Mouse (Mus musculus) myocyte (in vitro differentiated cells): ENCODE results near the gene Lurap1. TPM values are rescaled to one million over a fixed set of nuclear protein-coding genes. Genes with fewer than 3 reads are reported as not detected.

Experiments used
- H3K27me3 ChIP-seq: one replicate; pipeline ENCODE4 v1.6.1; 2011; ENCODE audit not compliant: control insufficient read depth, insufficient read depth, insufficient read length
- H3K36me3 ChIP-seq: one replicate; pipeline ENCODE4 v1.6.1; 2011; ENCODE audit not compliant: control insufficient read depth, insufficient read depth
- H3K4me2 ChIP-seq: one replicate; pipeline ENCODE4 v1.6.1; 2011; ENCODE audit warnings: low read depth, control low read depth
- H3K4me3 ChIP-seq: one replicate; pipeline ENCODE4 v1.5.1; 2011; ENCODE audit warnings: mild to moderate bottlenecking, control low read depth, moderate library complexity
- H3K79me2 ChIP-seq: one replicate; pipeline ENCODE4 v1.6.1; 2011; ENCODE audit not compliant: control insufficient read depth, insufficient read depth
- H3ac ChIP-seq: one replicate; pipeline ENCODE4 v1.6.1; 2011; ENCODE audit not compliant: control insufficient read depth, insufficient read length
- CEBPB ChIP-seq: IDR thresholded peaks from 2 replicates; pipeline ENCODE4 v1.6.1; 2011; ENCODE audit warnings: mild to moderate bottlenecking, moderate library complexity; ENCODE audit not compliant: poor library complexity, insufficient read depth, severe bottlenecking
- E2F4 ChIP-seq: IDR thresholded peaks from one replicate; pipeline ENCODE4 v1.6.1; 2011; ENCODE audit warnings: mild to moderate bottlenecking, control low read depth, moderate library complexity; ENCODE audit not compliant: insufficient read depth
- MAX ChIP-seq: IDR thresholded peaks from one replicate; pipeline ENCODE4 v1.6.1; 2011; ENCODE audit warnings: low read depth, mild to moderate bottlenecking, control low read depth
- MYOD1 ChIP-seq, 3 experiments: IDR thresholded peaks; one replicate each; pipeline ENCODE4 v1.6.1; 2011; ENCODE audit warnings: control low read depth in 2 of 3, low read depth in 2 of 3, mild to moderate bottlenecking in 2 of 3, moderate library complexity in 1 of 3; ENCODE audit not compliant: insufficient read length in 2 of 3, control insufficient read depth in 1 of 3
- MYOG ChIP-seq, 3 experiments: IDR thresholded peaks; one replicate each; pipeline ENCODE4 v1.6.1; 2011; ENCODE audit warnings: control low read depth in 2 of 3, low read depth in 2 of 3, mild to moderate bottlenecking in 2 of 3; ENCODE audit not compliant: insufficient read length in 2 of 3, control insufficient read depth in 1 of 3, insufficient read depth in 1 of 3
- POLR2A ChIP-seq: IDR thresholded peaks from one replicate; pipeline ENCODE4 v1.6.1; 2011; ENCODE audit warnings: low read depth, mild to moderate bottlenecking, control low read depth, moderate library complexity; ENCODE audit not compliant: insufficient read length
- POLR2AphosphoS2 ChIP-seq: IDR thresholded peaks from one replicate; pipeline ENCODE4 v1.6.1; 2011; ENCODE audit warnings: low read depth, control low read depth; ENCODE audit not compliant: insufficient read length
- REST ChIP-seq: IDR thresholded peaks from one replicate; pipeline ENCODE4 v1.6.1; 2011; ENCODE audit warnings: mild to moderate bottlenecking, control low read depth, moderate library complexity; ENCODE audit not compliant: insufficient read depth, insufficient read length
- SRF ChIP-seq: IDR thresholded peaks from one replicate; pipeline ENCODE4 v1.6.1; 2011; ENCODE audit warnings: low read depth; ENCODE audit not compliant: control insufficient read depth, insufficient read length
- TCF12 ChIP-seq: IDR thresholded peaks from one replicate; pipeline ENCODE4 v1.6.1; 2011; ENCODE audit warnings: mild to moderate bottlenecking, control low read depth; ENCODE audit not compliant: poor library complexity, insufficient read depth, severe bottlenecking
- TCF3 ChIP-seq: IDR thresholded peaks from one replicate; pipeline ENCODE4 v1.6.1; 2011; ENCODE audit warnings: low read depth, control low read depth; ENCODE audit not compliant: insufficient read length
- USF1 ChIP-seq: IDR thresholded peaks from one replicate; pipeline ENCODE4 v1.6.1; 2011; ENCODE audit warnings: low read depth, mild to moderate bottlenecking, control low read depth, moderate library complexity
- polyA plus RNA-seq: library from polyadenylated mRNA; unstranded; fragments of >200 nt; fragmentation: generic; extraction: Trizol; gene quantifications from one replicate; pipeline ENCODE4 v1.2.1, GENCODE M21; 2012; ENCODE audit warnings: missing spikeins

The Lurap1 gene
- polyA plus RNA-seq, 1 experiment = 1.5 TPM

DNA sequence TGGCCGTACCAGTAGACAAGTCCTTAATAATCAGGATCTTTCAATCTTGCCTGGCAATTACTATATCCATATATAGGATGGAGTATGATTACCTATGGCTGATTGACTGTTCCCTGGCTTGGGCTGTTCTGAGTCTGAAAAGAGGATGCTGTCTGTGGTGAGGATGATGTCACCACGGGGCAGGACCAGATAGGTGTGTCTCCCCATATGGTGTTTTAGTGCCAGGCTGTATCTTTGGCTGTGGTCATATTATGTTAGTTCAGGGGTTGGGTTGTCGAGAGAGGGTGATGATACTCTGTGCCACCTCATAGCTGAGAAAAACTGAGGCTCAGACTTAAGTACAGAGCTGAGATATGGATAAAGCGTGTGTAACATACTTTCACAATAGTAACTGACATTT, 33.9 kb upstream of the Lurap1 start:
- H3K36me3 ChIP-seq = no peaks in the 10 kb centered on the region
- no peaks in the 10 kb centered on the region for H3K27me3 ChIP-seq
- no peaks in the 10 kb centered on the region for H3K79me2 ChIP-seq
- no peak overlapping the region for H3ac ChIP-seq
- no peak overlapping the region for H3K4me3 ChIP-seq
- H3K4me2 ChIP-seq = no peak overlapping the region
- TF ChIP-seq CEBPB (no peak), POLR2A (no peak), POLR2AphosphoS2 (no peak)

DNA sequence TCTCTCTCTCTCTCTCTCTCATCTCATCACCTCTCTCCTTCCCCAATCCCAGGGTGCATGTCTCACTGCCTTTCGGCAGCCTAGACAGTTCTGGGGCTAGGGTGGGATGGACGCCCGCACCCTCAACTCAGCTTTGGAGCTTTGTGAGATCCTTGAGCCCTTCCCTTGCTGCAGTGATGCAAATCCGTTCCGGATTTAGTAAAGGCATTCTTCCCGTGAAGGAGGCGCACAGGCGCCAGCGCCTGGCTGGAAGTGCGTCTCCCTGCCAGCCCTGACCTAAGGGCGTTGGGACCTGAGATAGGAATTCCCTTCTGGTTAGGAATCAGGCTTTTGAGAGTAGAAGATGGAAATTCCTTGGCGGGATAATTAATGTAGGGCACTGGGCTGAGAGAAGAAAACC, 31.6 kb upstream of the Lurap1 start:
- no peaks in the 10 kb centered on the region for H3K79me2 ChIP-seq
- no peak overlapping the region for H3K4me2 ChIP-seq
- no peak overlapping the region for H3ac ChIP-seq
- TF ChIP-seq MYOG (IDR thresholded peaks at IDR 0.05; ENCODE audit: control insufficient read depth in 1 of 3, insufficient read depth in 1 of 3, insufficient read length in 2 of 3, low read depth in 2 of 3) (no peak), REST (no peak), MAX (no peak), TCF3 (no peak), E2F4 (no peak), SRF (no peak), TCF12 (no peak), MYOD1 (IDR thresholded peaks at IDR 0.05; ENCODE audit: control insufficient read depth in 1 of 3, insufficient read length in 2 of 3, low read depth in 2 of 3) (no peak), USF1 (no peak), POLR2A (no peak), POLR2AphosphoS2 (no peak), CEBPB (no peak)
- no peaks in the 10 kb centered on the region for H3K36me3 ChIP-seq
- H3K27me3 ChIP-seq = no peaks in the 10 kb centered on the region
- H3K4me3 ChIP-seq = no peak overlapping the region

DNA sequence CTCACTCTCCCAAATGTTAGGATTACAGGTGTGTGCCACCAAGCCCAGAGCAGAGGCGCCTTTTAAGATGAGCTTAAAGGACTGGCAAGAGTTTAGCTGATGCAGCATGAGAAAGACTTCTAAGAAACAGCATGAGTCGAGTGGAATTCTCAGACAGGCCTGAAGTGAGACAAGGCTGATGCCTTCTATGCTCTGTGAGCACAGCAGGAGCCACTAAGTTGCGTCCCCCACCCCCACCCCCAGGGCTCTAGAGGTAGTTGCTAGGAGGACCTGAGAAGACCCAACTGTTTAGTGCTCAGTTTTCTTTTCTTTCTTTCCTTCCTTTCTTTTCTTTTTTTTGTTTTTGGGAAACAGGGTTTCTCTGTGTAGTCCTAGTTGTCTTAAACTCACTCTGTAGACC, 30.9 kb upstream of the Lurap1 start:
- TF ChIP-seq MYOD1 (IDR thresholded peaks at IDR 0.05; ENCODE audit: control insufficient read depth in 1 of 3, insufficient read length in 2 of 3, low read depth in 2 of 3) (no peak), POLR2A (no peak), POLR2AphosphoS2 (no peak), TCF12 (no peak), E2F4 (no peak), MAX (no peak), CEBPB (no peak), SRF (no peak), TCF3 (no peak), MYOG (IDR thresholded peaks at IDR 0.05; ENCODE audit: control insufficient read depth in 1 of 3, insufficient read depth in 1 of 3, insufficient read length in 2 of 3, low read depth in 2 of 3) (no peak), USF1 (no peak), REST (no peak)
- H3K79me2 ChIP-seq = no peaks in the 10 kb centered on the region

DNA sequence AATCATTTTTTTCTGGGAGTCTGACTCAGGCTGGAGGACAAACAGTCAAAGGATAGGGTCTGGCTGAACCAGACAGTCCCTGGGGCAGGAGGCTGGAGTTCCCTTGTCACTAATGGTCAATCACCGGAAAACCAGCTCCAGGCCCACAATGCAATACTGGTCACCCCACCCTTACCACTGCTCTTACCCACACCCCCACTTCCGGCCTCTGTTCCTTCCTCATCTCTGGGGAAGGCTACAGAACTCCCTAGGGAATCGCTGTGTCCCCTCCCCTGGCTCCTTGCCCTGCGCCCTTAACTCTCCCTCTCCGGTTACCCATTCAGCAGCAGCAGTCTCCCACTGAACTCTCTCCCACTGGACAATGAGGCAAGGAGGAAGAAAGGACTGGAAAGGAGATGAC, 26.0 kb upstream of the Lurap1 start:
- H3K79me2 ChIP-seq = no peaks in the 10 kb centered on the region
- TF ChIP-seq POLR2AphosphoS2 = no peak
- TF ChIP-seq SRF = no peak
- no peak for TF ChIP-seq E2F4
- TF ChIP-seq REST = no peak
- TF ChIP-seq POLR2A = no peak
- TF ChIP-seq TCF3 = no peak
- TF ChIP-seq CEBPB = no peak
- no peak for TF ChIP-seq USF1
- no peak for TF ChIP-seq MYOD1 (IDR thresholded peaks at IDR 0.05; ENCODE audit: control insufficient read depth in 1 of 3, insufficient read length in 2 of 3, low read depth in 2 of 3)
- TF ChIP-seq MAX = no peak
- TF ChIP-seq MYOG (IDR thresholded peaks at IDR 0.05; ENCODE audit: control insufficient read depth in 1 of 3, insufficient read depth in 1 of 3, insufficient read length in 2 of 3, low read depth in 2 of 3) = no peak
- no peak for TF ChIP-seq TCF12
- no peak overlapping the region for H3K4me3 ChIP-seq
- no peaks in the 10 kb centered on the region for H3K36me3 ChIP-seq
- peak overlapping the region; percentile 68 for H3K4me2 ChIP-seq
- no peaks in the 10 kb centered on the region for H3K27me3 ChIP-seq
- no peak overlapping the region for H3ac ChIP-seq

More for the DNA sequence above, 30.9 kb upstream of the Lurap1 start:
- Histone ChIP-seq H3K36me3 (no peaks in the 10 kb centered on the region), H3K27me3 (no peaks in the 10 kb centered on the region), H3K4me3 (no peak overlapping the region), H3K4me2 (no peak overlapping the region), H3ac (no peak overlapping the region)

DNA sequence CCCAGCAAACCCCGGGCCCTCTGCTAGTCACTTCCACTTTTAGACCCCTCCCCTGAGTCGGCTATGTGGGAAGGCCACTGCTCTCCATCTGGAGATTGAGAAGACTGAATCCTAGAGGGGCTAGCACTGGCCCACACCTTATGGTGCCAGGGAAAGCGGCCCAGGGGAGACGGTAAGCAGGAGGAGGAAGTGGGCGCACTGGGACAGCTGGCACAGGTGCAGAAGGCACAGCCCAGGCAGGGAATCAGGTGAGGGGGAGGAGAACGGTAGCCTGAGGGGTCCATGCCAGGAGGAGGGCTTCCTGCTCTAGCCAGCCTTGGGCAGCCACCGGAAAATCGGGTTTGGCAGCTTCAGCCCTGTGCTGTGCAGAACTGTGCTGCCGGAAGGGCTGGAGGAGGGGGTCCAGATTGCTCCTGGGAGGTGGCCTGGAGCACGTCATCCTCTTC, 25.4 kb upstream of the Lurap1 start:
- H3K4me3 ChIP-seq = no peak overlapping the region
- TF ChIP-seq MYOG (IDR thresholded peaks at IDR 0.05; ENCODE audit: control insufficient read depth in 1 of 3, insufficient read depth in 1 of 3, insufficient read length in 2 of 3, low read depth in 2 of 3) (peak in 2 of 3 experiments; percentile 29 to 63), TCF3 (no peak), MYOD1 (IDR thresholded peaks at IDR 0.05; ENCODE audit: control insufficient read depth in 1 of 3, insufficient read length in 2 of 3, low read depth in 2 of 3) (peak in 1 of 3 experiments; percentile 76)

More for the DNA sequence above, 25.4 kb upstream of the Lurap1 start:
- H3K36me3 ChIP-seq = no peaks in the 10 kb centered on the region
- H3ac ChIP-seq = no peak overlapping the region
- no peaks in the 10 kb centered on the region for H3K27me3 ChIP-seq
- H3K79me2 ChIP-seq = no peaks in the 10 kb centered on the region
- H3K4me2 ChIP-seq = peak overlapping the region; percentile 68
